Mouse (Mus musculus) myocyte (in vitro differentiated cells): ENCODE results near the gene 1700057G04Rik. TPM values are rescaled to one million over a fixed set of nuclear protein-coding genes. Genes with fewer than 3 reads are reported as not detected.

Experiments
- H3K27me3 ChIP-seq: one replicate; pipeline ENCODE4 v1.6.1; 2011; ENCODE audit not compliant: control insufficient read depth, insufficient read depth, insufficient read length
- H3K36me3 ChIP-seq: one replicate; pipeline ENCODE4 v1.6.1; 2011; ENCODE audit not compliant: control insufficient read depth, insufficient read depth
- H3K4me2 ChIP-seq: one replicate; pipeline ENCODE4 v1.6.1; 2011; ENCODE audit warnings: low read depth, control low read depth
- H3K4me3 ChIP-seq: one replicate; pipeline ENCODE4 v1.5.1; 2011; ENCODE audit warnings: mild to moderate bottlenecking, control low read depth, moderate library complexity
- H3K79me2 ChIP-seq: one replicate; pipeline ENCODE4 v1.6.1; 2011; ENCODE audit not compliant: control insufficient read depth, insufficient read depth
- H3ac ChIP-seq: one replicate; pipeline ENCODE4 v1.6.1; 2011; ENCODE audit not compliant: control insufficient read depth, insufficient read length
- CEBPB ChIP-seq: IDR thresholded peaks from 2 replicates; pipeline ENCODE4 v1.6.1; 2011; ENCODE audit warnings: mild to moderate bottlenecking, moderate library complexity; ENCODE audit not compliant: poor library complexity, insufficient read depth, severe bottlenecking
- E2F4 ChIP-seq: IDR thresholded peaks from one replicate; pipeline ENCODE4 v1.6.1; 2011; ENCODE audit warnings: mild to moderate bottlenecking, control low read depth, moderate library complexity; ENCODE audit not compliant: insufficient read depth
- MAX ChIP-seq: IDR thresholded peaks from one replicate; pipeline ENCODE4 v1.6.1; 2011; ENCODE audit warnings: low read depth, mild to moderate bottlenecking, control low read depth
- MYOD1 ChIP-seq, 3 experiments: IDR thresholded peaks; one replicate each; pipeline ENCODE4 v1.6.1; 2011; ENCODE audit warnings: control low read depth in 2 of 3, low read depth in 2 of 3, mild to moderate bottlenecking in 2 of 3, moderate library complexity in 1 of 3; ENCODE audit not compliant: insufficient read length in 2 of 3, control insufficient read depth in 1 of 3
- MYOG ChIP-seq, 3 experiments: IDR thresholded peaks; one replicate each; pipeline ENCODE4 v1.6.1; 2011; ENCODE audit warnings: control low read depth in 2 of 3, low read depth in 2 of 3, mild to moderate bottlenecking in 2 of 3; ENCODE audit not compliant: insufficient read length in 2 of 3, control insufficient read depth in 1 of 3, insufficient read depth in 1 of 3
- POLR2A ChIP-seq: IDR thresholded peaks from one replicate; pipeline ENCODE4 v1.6.1; 2011; ENCODE audit warnings: low read depth, mild to moderate bottlenecking, control low read depth, moderate library complexity; ENCODE audit not compliant: insufficient read length
- POLR2AphosphoS2 ChIP-seq: IDR thresholded peaks from one replicate; pipeline ENCODE4 v1.6.1; 2011; ENCODE audit warnings: low read depth, control low read depth; ENCODE audit not compliant: insufficient read length
- REST ChIP-seq: IDR thresholded peaks from one replicate; pipeline ENCODE4 v1.6.1; 2011; ENCODE audit warnings: mild to moderate bottlenecking, control low read depth, moderate library complexity; ENCODE audit not compliant: insufficient read depth, insufficient read length
- SRF ChIP-seq: IDR thresholded peaks from one replicate; pipeline ENCODE4 v1.6.1; 2011; ENCODE audit warnings: low read depth; ENCODE audit not compliant: control insufficient read depth, insufficient read length
- TCF12 ChIP-seq: IDR thresholded peaks from one replicate; pipeline ENCODE4 v1.6.1; 2011; ENCODE audit warnings: mild to moderate bottlenecking, control low read depth; ENCODE audit not compliant: poor library complexity, insufficient read depth, severe bottlenecking
- TCF3 ChIP-seq: IDR thresholded peaks from one replicate; pipeline ENCODE4 v1.6.1; 2011; ENCODE audit warnings: low read depth, control low read depth; ENCODE audit not compliant: insufficient read length
- USF1 ChIP-seq: IDR thresholded peaks from one replicate; pipeline ENCODE4 v1.6.1; 2011; ENCODE audit warnings: low read depth, mild to moderate bottlenecking, control low read depth, moderate library complexity
- polyA plus RNA-seq: library from polyadenylated mRNA; unstranded; fragments of >200 nt; fragmentation: generic; extraction: Trizol; gene quantifications from one replicate; pipeline ENCODE4 v1.2.1, GENCODE M21; 2012; ENCODE audit warnings: missing spikeins

1700057G04Rik gene
- polyA plus RNA-seq, 1 experiment = 0.12 TPM

DNA sequence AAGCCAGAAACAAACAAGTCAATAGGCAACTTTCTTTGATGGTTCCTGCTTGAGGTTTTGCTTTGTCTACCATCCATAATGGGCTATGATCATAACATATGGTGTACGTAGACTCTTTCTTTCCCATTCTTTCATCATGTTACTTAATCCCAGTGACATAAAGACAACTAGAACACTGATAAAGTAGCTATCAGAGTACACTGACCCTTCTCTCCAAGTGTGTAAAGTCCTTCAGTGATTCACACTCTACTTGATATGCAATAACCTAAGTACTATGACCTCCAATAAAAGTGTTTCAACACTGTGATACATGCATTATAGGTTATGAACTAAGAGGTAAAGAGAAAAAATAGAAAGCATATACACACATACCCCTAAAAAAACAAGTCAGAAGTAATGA is 27.9 kb downstream of the 1700057G04Rik start:
- no peak for TF ChIP-seq REST
- no peak for TF ChIP-seq TCF3
- no peak for TF ChIP-seq POLR2A
- no peak for TF ChIP-seq USF1
- no peak for TF ChIP-seq POLR2AphosphoS2
- no peak for TF ChIP-seq MYOD1 (IDR thresholded peaks at IDR 0.05; ENCODE audit: control insufficient read depth in 1 of 3, insufficient read length in 2 of 3, low read depth in 2 of 3)
- Histone ChIP-seq H3K27me3 (no peaks in the 10 kb centered on the region), H3K4me2 (no peak overlapping the region), H3K79me2 (no peaks in the 10 kb centered on the region), H3K4me3 (no peak overlapping the region), H3K36me3 (no peaks in the 10 kb centered on the region), H3ac (no peak overlapping the region)

DNA sequence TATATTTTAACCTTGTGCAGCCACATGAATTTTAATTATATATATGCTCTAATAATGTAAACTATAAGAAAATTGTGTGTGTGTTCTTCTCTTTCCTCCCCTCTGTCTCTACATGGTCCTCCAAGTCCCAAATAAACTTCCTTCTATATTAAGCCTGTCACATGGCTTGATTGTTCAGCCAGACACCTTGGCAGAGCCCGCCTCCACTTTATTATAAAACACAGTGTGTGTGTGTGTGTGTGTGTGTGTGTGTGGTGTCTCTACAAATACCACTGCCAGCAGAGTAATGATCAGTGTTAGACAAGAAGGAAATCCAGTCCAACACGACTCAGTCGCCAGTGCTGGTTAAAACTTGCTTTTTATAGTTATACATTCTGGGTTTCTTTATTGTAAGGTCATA is 28.5 kb downstream of the 1700057G04Rik start:
- H3ac ChIP-seq = no peak overlapping the region
- no peaks in the 10 kb centered on the region for H3K36me3 ChIP-seq

DNA sequence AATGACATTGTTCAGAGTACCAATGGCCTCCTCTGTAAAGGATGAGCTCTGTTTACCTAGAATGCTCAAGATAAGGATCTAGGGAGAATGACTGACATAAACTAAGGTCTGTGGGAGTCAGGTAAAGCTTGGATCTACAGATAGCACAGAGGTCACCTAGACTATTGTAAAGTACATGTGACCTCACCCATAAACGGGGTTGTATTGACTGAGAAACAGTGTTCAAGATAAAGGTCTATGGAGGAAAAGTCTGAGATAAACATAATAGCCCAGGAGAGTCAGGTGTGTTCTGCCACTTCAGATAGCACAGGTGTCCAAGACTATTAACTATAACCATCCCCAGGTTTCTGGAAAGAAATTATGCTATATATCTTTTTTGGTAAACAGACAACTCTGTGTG is 29.8 kb downstream of the 1700057G04Rik start:
- no peak for TF ChIP-seq MYOG (IDR thresholded peaks at IDR 0.05; ENCODE audit: control insufficient read depth in 1 of 3, insufficient read depth in 1 of 3, insufficient read length in 2 of 3, low read depth in 2 of 3)
- no peak for TF ChIP-seq SRF
- TF ChIP-seq REST = no peak
- no peak for TF ChIP-seq USF1
- TF ChIP-seq MYOD1 (IDR thresholded peaks at IDR 0.05; ENCODE audit: control insufficient read depth in 1 of 3, insufficient read length in 2 of 3, low read depth in 2 of 3) = no peak
- no peak for TF ChIP-seq POLR2A
- TF ChIP-seq CEBPB = no peak
- no peak for TF ChIP-seq TCF3
- no peak for TF ChIP-seq TCF12
- no peak for TF ChIP-seq POLR2AphosphoS2
- TF ChIP-seq MAX = no peak
- no peak for TF ChIP-seq E2F4
- Histone ChIP-seq H3K4me3 (no peak overlapping the region), H3K4me2 (no peak overlapping the region), H3K36me3 (no peaks in the 10 kb centered on the region), H3ac (no peak overlapping the region), H3K79me2 (no peaks in the 10 kb centered on the region), H3K27me3 (no peaks in the 10 kb centered on the region)

More for the DNA sequence above, 28.5 kb downstream of the 1700057G04Rik start:
- Histone ChIP-seq H3K4me3 (no peak overlapping the region), H3K27me3 (no peaks in the 10 kb centered on the region), H3K79me2 (no peaks in the 10 kb centered on the region), H3K4me2 (no peak overlapping the region)
- TF ChIP-seq CEBPB (no peak), SRF (no peak), USF1 (no peak), E2F4 (no peak), TCF12 (no peak), REST (no peak), MAX (no peak), POLR2AphosphoS2 (no peak), POLR2A (no peak), MYOD1 (IDR thresholded peaks at IDR 0.05; ENCODE audit: control insufficient read depth in 1 of 3, insufficient read length in 2 of 3, low read depth in 2 of 3) (no peak), TCF3 (no peak), MYOG (IDR thresholded peaks at IDR 0.05; ENCODE audit: control insufficient read depth in 1 of 3, insufficient read depth in 1 of 3, insufficient read length in 2 of 3, low read depth in 2 of 3) (no peak)

DNA sequence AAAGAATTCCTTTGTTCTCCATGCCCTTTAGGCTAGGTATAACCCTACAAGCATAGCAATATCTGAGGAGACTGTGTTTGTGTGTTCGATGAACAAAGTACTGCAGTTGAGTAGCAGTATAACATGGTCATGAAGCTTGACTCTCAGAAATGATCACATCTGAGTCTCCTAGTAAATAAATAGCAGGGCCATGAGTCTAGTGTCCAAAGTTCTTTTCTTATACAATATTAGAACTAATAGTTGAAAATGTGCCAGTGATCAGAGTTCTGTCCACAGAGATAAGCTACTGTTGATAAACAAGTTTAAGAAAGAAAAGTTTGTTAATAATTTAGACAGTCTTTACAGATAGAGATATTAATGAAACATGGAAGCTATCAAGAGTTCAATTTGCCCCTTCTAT is 42.7 kb downstream of the 1700057G04Rik start:
- TF ChIP-seq MYOD1 (IDR thresholded peaks at IDR 0.05; ENCODE audit: control insufficient read depth in 1 of 3, insufficient read length in 2 of 3, low read depth in 2 of 3) (no peak), MYOG (IDR thresholded peaks at IDR 0.05; ENCODE audit: control insufficient read depth in 1 of 3, insufficient read depth in 1 of 3, insufficient read length in 2 of 3, low read depth in 2 of 3) (no peak), POLR2AphosphoS2 (no peak), POLR2A (no peak), TCF3 (no peak), REST (no peak), E2F4 (no peak), USF1 (no peak)
- H3K79me2 ChIP-seq = no peaks in the 10 kb centered on the region
- no peak overlapping the region for H3K4me2 ChIP-seq
- H3K27me3 ChIP-seq = no peaks in the 10 kb centered on the region
- no peak overlapping the region for H3K4me3 ChIP-seq
- no peaks in the 10 kb centered on the region for H3K36me3 ChIP-seq
- H3ac ChIP-seq = no peak overlapping the region

DNA sequence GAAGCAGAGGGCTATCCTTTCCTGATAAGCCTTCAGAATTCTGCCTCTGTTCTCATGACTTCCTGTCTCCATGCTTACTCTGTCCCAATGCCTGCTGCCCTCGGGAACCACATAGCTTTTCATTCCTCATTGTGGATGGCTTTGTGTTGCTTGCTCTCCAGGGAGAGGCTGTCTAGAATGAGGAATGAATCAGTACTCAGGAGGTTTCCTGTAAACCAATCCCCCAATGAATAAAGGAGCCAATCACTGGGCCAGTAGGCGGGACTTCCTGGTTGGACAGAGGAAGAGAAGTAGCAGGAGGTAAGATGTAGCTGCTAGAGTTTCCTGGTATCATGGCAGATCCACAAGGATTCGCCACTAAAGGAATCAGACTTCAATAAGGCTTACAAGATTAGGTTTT is 44.1 kb downstream of the 1700057G04Rik start:
- Histone ChIP-seq H3K79me2 (no peaks in the 10 kb centered on the region), H3K36me3 (no peaks in the 10 kb centered on the region), H3ac (no peak overlapping the region), H3K27me3 (no peaks in the 10 kb centered on the region), H3K4me2 (peak overlapping the region; percentile 24), H3K4me3 (no peak overlapping the region)
- no peak for TF ChIP-seq TCF12
- no peak for TF ChIP-seq E2F4
- peak; percentile 17 for TF ChIP-seq POLR2A
